Mouse (Mus musculus) liver, embryonic 15.5 days (tissue): ENCODE measurements around the gene Lipe. TPM values are rescaled to one million over a fixed set of nuclear protein-coding genes. Genes with fewer than 3 reads are reported as not detected.
A peak's percentile ranks its signal among the peaks of the same experiment; 100 is the strongest.

Source experiments
- ATAC-seq: fragments of 200-750 bp; cut with Nextera tagmentation; 2 replicates; pipeline ENCODE4 v1.8.0; 2017; ENCODE audit warnings: moderate number of reproducible peaks, mild to moderate bottlenecking, moderate library complexity; ENCODE audit not compliant: insufficient read depth
- H3K27ac ChIP-seq: fragments of 300-500 bp; sonication (generic); replicated peaks from 2 replicates; pipeline ENCODE4 v1.5.1; 2015; ENCODE audit warnings: mild to moderate bottlenecking, inconsistent platforms
- H3K27me3 ChIP-seq: fragments of 300-500 bp; sonication (generic); 2 replicates; pipeline ENCODE4 v1.6.1; 2015; ENCODE audit warnings: mild to moderate bottlenecking, inconsistent platforms
- H3K36me3 ChIP-seq: fragments of 300-500 bp; sonication (generic); replicated peaks from 2 replicates; pipeline ENCODE4 v1.6.1; 2015; ENCODE audit warnings: moderate library complexity, mild to moderate bottlenecking, inconsistent platforms
- H3K4me1 ChIP-seq: fragments of 300-500 bp; sonication (generic); replicated peaks from 2 replicates; pipeline ENCODE4 v1.6.1; 2015; ENCODE audit warnings: inconsistent platforms
- H3K4me2 ChIP-seq: fragments of 300-500 bp; sonication (generic); 2 replicates; pipeline ENCODE4 v1.6.1; 2015; ENCODE audit warnings: moderate library complexity, mild to moderate bottlenecking, inconsistent platforms
- H3K4me3 ChIP-seq: fragments of 300-500 bp; sonication (generic); replicated peaks from 2 replicates; pipeline ENCODE4 v1.5.1; 2015; ENCODE audit warnings: mild to moderate bottlenecking, inconsistent platforms
- H3K9ac ChIP-seq: fragments of 300-500 bp; sonication (generic); 2 replicates; pipeline ENCODE4 v1.6.1; 2015; ENCODE audit warnings: moderate library complexity, mild to moderate bottlenecking, inconsistent platforms
- H3K9me3 ChIP-seq: fragments of 300-500 bp; sonication (generic); replicated peaks from 2 replicates; pipeline ENCODE4 v1.6.1; 2016; ENCODE audit warnings: inconsistent platforms
- WGBS: fragments of 180-500 bp; shearing (Covaris S2); methylation state at CpG from one replicate; pipeline ENCODE4 v1.1.7; 2015; ENCODE audit warnings: mixed read lengths; ENCODE audit not compliant: insufficient replicate concordance; 5-methylcytosine and 5-hydroxymethylcytosine counted together
- polyA plus RNA-seq: library from polyadenylated mRNA; unstranded; fragments of >200 nt; fragmentation: Nextera tagmentation; extraction: Ambion mirVana; gene quantifications from 2 replicates; pipeline ENCODE4 v1.2.1, GENCODE M21; 2015

Lipe gene
- polyA plus RNA-seq, 1 experiment from 2014 or later, result 3.4 TPM

GRCm38 (mm10) chr7:25394754-25395153 is 3.8 kb downstream of the Lipe start:
- Histone ChIP-seq H3K4me2 (peak overlapping the region; percentile 97), H3K4me3 (peak overlapping the region; percentile 69), H3K4me1 (peaks cover 61% of the 10 kb centered on the region), H3K27ac (peak overlapping the region; percentile 53; the same call in 1 of the 2 replicates), H3K36me3 (no peaks in the 10 kb centered on the region), H3K9me3 (no peaks in the 10 kb centered on the region), H3K9ac (peak overlapping the region; percentile 63; the same call in 1 of the 2 replicates), H3K27me3 (no peaks in the 10 kb centered on the region)
- WGBS, result 17% methylated on average over 7 of the region's 7 CpGs
- ATAC-seq, result no peak

- H3K27ac ChIP-seq, result no peak overlapping the region
- H3K9ac ChIP-seq, result no peak overlapping the region
- 60% methylated on average over 8 of the region's 8 CpGs for WGBS
- H3K4me3 ChIP-seq, result no peak overlapping the region
- peaks cover 72% of the 10 kb centered on the region for H3K4me1 ChIP-seq
- H3K36me3 ChIP-seq, result no peaks in the 10 kb centered on the region
- no peaks in the 10 kb centered on the region for H3K9me3 ChIP-seq
- no peak for ATAC-seq
- peak overlapping the region; percentile 97 for H3K4me2 ChIP-seq
- no peaks in the 10 kb centered on the region for H3K27me3 ChIP-seq
Observed at GRCm38 (mm10) chr7:25393451-25394210, 4.9 kb downstream of the Lipe start.

GRCm38 (mm10) chr7:25392851-25393250 is 5.7 kb downstream of the Lipe start:
- H3K27ac ChIP-seq, result no peak overlapping the region
- 66% methylated on average over 7 of the region's 7 CpGs for WGBS
- H3K9me3 ChIP-seq, result no peaks in the 10 kb centered on the region
- no peak overlapping the region for H3K4me2 ChIP-seq
- no peak overlapping the region for H3K9ac ChIP-seq
- ATAC-seq, result no peak
- H3K27me3 ChIP-seq, result no peaks in the 10 kb centered on the region
- H3K4me3 ChIP-seq, result no peak overlapping the region
- H3K4me1 ChIP-seq, result peaks cover 79% of the 10 kb centered on the region
- peaks cover 5% of the 10 kb centered on the region for H3K36me3 ChIP-seq

- no peak overlapping the region; the same call in 1 of the 2 replicates for H3K27ac ChIP-seq
- H3K27me3 ChIP-seq, result no peaks in the 10 kb centered on the region
- H3K4me1 ChIP-seq, result peaks cover 88% of the 10 kb centered on the region
Observed at GRCm38 (mm10) chr7:25391856-25392453, 6.6 kb downstream of the Lipe start.

GRCm38 (mm10) chr7:25390986-25391385 is 7.5 kb downstream of the Lipe start:
- H3K27me3 ChIP-seq, result no peaks in the 10 kb centered on the region
- WGBS, result 58% methylated on average over 2 of the region's 2 CpGs
- H3K9me3 ChIP-seq, result no peaks in the 10 kb centered on the region
- H3K4me1 ChIP-seq, result peaks cover 90% of the 10 kb centered on the region
- no peak overlapping the region; the same call in 1 of the 2 replicates for H3K4me2 ChIP-seq
- no peak overlapping the region for H3K4me3 ChIP-seq
- peak overlapping the region; percentile 66; the same call in 1 of the 2 replicates for H3K27ac ChIP-seq
- peaks cover 10% of the 10 kb centered on the region for H3K36me3 ChIP-seq
- H3K9ac ChIP-seq, result no peak overlapping the region
- no peak for ATAC-seq

More at GRCm38 (mm10) chr7:25391856-25392453, 6.6 kb downstream of the Lipe start:
- WGBS, result 49% methylated on average over 2 of the region's 2 CpGs
- Histone ChIP-seq H3K9ac (no peak overlapping the region), H3K9me3 (no peaks in the 10 kb centered on the region), H3K4me3 (no peak overlapping the region), H3K36me3 (peaks cover 10% of the 10 kb centered on the region), H3K4me2 (no peak overlapping the region)
- no peak for ATAC-seq

- ATAC-seq, result peak; percentile 87
- H3K4me2 ChIP-seq, result peak overlapping the region; percentile 41
- H3K27me3 ChIP-seq, result no peaks in the 10 kb centered on the region
Observed at GRCm38 (mm10) chr7:25390054-25390770, 8.3 kb downstream of the Lipe start.

GRCm38 (mm10) chr7:25388916-25389315 is 9.6 kb downstream of the Lipe start:
- Histone ChIP-seq H3K9me3 (no peaks in the 10 kb centered on the region), H3K9ac (no peak overlapping the region), H3K4me3 (no peak overlapping the region), H3K4me1 (peaks cover 85% of the 10 kb centered on the region), H3K36me3 (peaks cover 15% of the 10 kb centered on the region), H3K27ac (no peak overlapping the region), H3K27me3 (no peaks in the 10 kb centered on the region), H3K4me2 (no peak overlapping the region)
- ATAC-seq, result no peak
- WGBS, result 76% methylated on average over 7 of the region's 7 CpGs

More at GRCm38 (mm10) chr7:25390054-25390770, 8.3 kb downstream of the Lipe start:
- Histone ChIP-seq H3K9ac (peak overlapping the region; percentile 31), H3K9me3 (no peaks in the 10 kb centered on the region), H3K27ac (peak overlapping the region; percentile 66), H3K4me1 (peaks cover 90% of the 10 kb centered on the region), H3K4me3 (no peak overlapping the region), H3K36me3 (peaks cover 10% of the 10 kb centered on the region)
- 59% methylated on average over 8 of the region's 8 CpGs for WGBS

GRCm38 (mm10) chr7:25387811-25388440 is 10.6 kb downstream of the Lipe start:
- peaks cover 75% of the 10 kb centered on the region for H3K4me1 ChIP-seq
- no peaks in the 10 kb centered on the region for H3K9me3 ChIP-seq
- 0 out of 2 replicates have a peak overlapping the region, but pooled peaks have one; percentile 14 for H3K27ac ChIP-seq
- ATAC-seq, result no peak
- no peak overlapping the region for H3K9ac ChIP-seq
- no peak overlapping the region for H3K4me2 ChIP-seq
- H3K36me3 ChIP-seq, result peaks cover 23% of the 10 kb centered on the region
- no peak overlapping the region for H3K4me3 ChIP-seq
- H3K27me3 ChIP-seq, result no peaks in the 10 kb centered on the region
- 86% methylated on average over 18 of the region's 18 CpGs for whole genome bisulfite sequencing

GRCm38 (mm10) chr7:25385850-25386555 is 12.5 kb downstream of the Lipe start:
- peak overlapping the region; percentile 35 for H3K4me2 ChIP-seq
- ATAC-seq, result no peak
- peaks cover 65% of the 10 kb centered on the region for H3K4me1 ChIP-seq
- peaks cover 30% of the 10 kb centered on the region for H3K36me3 ChIP-seq
- H3K27me3 ChIP-seq, result no peaks in the 10 kb centered on the region
- 24% methylated on average over 12 of the region's 12 CpGs for WGBS
- H3K27ac ChIP-seq, result peak overlapping the region; percentile 70
- H3K4me3 ChIP-seq, result peak overlapping the region; percentile 6; the same call in 1 of the 2 replicates
- H3K9ac ChIP-seq, result peak overlapping the region; percentile 16
- H3K9me3 ChIP-seq, result no peaks in the 10 kb centered on the region

GRCm38 (mm10) chr7:25385259-25385658 is 13.3 kb downstream of the Lipe start:
- Histone ChIP-seq H3K27ac (peak overlapping the region; percentile 70), H3K4me2 (no peak overlapping the region), H3K9me3 (no peaks in the 10 kb centered on the region), H3K4me1 (peaks cover 65% of the 10 kb centered on the region), H3K4me3 (no peak overlapping the region), H3K9ac (no peak overlapping the region), H3K36me3 (peaks cover 30% of the 10 kb centered on the region), H3K27me3 (no peaks in the 10 kb centered on the region)
- WGBS, result 80% methylated on average over 12 of the region's 12 CpGs
- ATAC-seq, result no peak
